Mouse (Mus musculus) lung, embryonic 14.5 days (tissue): ENCODE data around the gene Ercc6. TPM values are rescaled to one million over a fixed set of nuclear protein-coding genes. Genes with fewer than 3 reads are reported as not detected.

Experiments
- ATAC-seq: fragments of 200-750 bp; cut with Nextera tagmentation; 2 replicates; pipeline ENCODE4 v1.8.0; 2017; ENCODE audit warnings: mild to moderate bottlenecking, moderate TSS enrichment, moderate library complexity; ENCODE audit not compliant: insufficient read depth
- DNase-seq: peaks from one replicate; pipeline ENCODE4 v3.0.0-alpha.2; 2015
- H3K27ac ChIP-seq: fragments of 300-500 bp; sonication (generic); 2 replicates; pipeline ENCODE4 v1.5.1; 2014; ENCODE audit warnings: low read depth, mild to moderate bottlenecking, moderate library complexity
- H3K27me3 ChIP-seq: fragments of 300-500 bp; sonication (generic); 2 replicates; pipeline ENCODE4 v1.6.1; 2014; ENCODE audit warnings: low read length, control low read depth; ENCODE audit not compliant: insufficient read depth
- H3K36me3 ChIP-seq: fragments of 300-500 bp; sonication (generic); 2 replicates; pipeline ENCODE4 v1.6.1; 2014; ENCODE audit warnings: control low read depth; ENCODE audit not compliant: insufficient read depth
- H3K4me1 ChIP-seq: fragments of 300-500 bp; sonication (generic); 2 replicates; pipeline ENCODE4 v1.6.1; 2014; ENCODE audit warnings: antibody characterized with exemption, control low read depth; ENCODE audit not compliant: insufficient read depth
- H3K4me2 ChIP-seq: fragments of 300-500 bp; sonication (generic); 2 replicates; pipeline ENCODE4 v1.6.1; 2014; ENCODE audit warnings: mild to moderate bottlenecking
- H3K4me3 ChIP-seq: fragments of 300-500 bp; sonication (generic); 2 replicates; pipeline ENCODE4 v1.5.1; 2014; ENCODE audit warnings: low read depth, low read length
- H3K9ac ChIP-seq: fragments of 300-500 bp; sonication (generic); 2 replicates; pipeline ENCODE4 v1.6.1; 2014
- H3K9me3 ChIP-seq: fragments of 300-500 bp; sonication (generic); 2 replicates; pipeline ENCODE4 v1.6.1; 2016; ENCODE audit warnings: low read depth, low read length, control low read depth
- CTCF ChIP-seq: IDR thresholded peaks from 2 replicates; pipeline ENCODE4 v1.5.1; 2016; ENCODE audit warnings: antibody characterized with exemption, low read depth
- WGBS: fragments of 180-500 bp; shearing (Covaris S2); extraction: QIAGEN DNeasy Blood & Tissue Kit; methylation state at CpG from one replicate; pipeline ENCODE4 v1.1.7; 2014; 5-methylcytosine and 5-hydroxymethylcytosine counted together
- polyA plus RNA-seq: library from polyadenylated mRNA; unstranded; fragments of >200 nt; fragmentation: Nextera tagmentation; extraction: Ambion mirVana; gene quantifications from 2 replicates; pipeline ENCODE4 v1.2.1, GENCODE M21; 2014

The Ercc6 gene
- polyA plus RNA-seq, 1 experiment from 2014 or later, result 18.8 TPM

GRCm38 (mm10) chr14:32598437-32599219 is 85.3 kb downstream of the Ercc6 start:
- no peak overlapping the region for H3K4me2 ChIP-seq
- no peaks in the 10 kb centered on the region for H3K36me3 ChIP-seq
- H3K4me1 ChIP-seq, result no peaks in the 10 kb centered on the region
- H3K9me3 ChIP-seq, result no peaks in the 10 kb centered on the region
- peaks cover 79% of the 10 kb centered on the region for H3K27me3 ChIP-seq
- no peak for TF ChIP-seq CTCF
- H3K4me3 ChIP-seq, result no peak overlapping the region
- no peak overlapping the region for H3K27ac ChIP-seq
- ATAC-seq (no peak), DNase-seq (no peak)
- no peak overlapping the region for H3K9ac ChIP-seq
- WGBS, result 9% methylated on average over 23 of the region's 23 CpGs

- DNase-seq (peak; percentile 22), ATAC-seq (no peak)
- Histone ChIP-seq H3K4me3 (peak within 1 kb of the TSS; percentile 18), H3K36me3 (no peaks in the 10 kb centered on the region), H3K27ac (no peak within 1 kb of the TSS), H3K27me3 (peaks cover 83% of the 10 kb centered on the region), H3K4me2 (peak within 1 kb of the TSS; percentile 36), H3K4me1 (no peaks in the 10 kb centered on the region), H3K9ac (no peak within 1 kb of the TSS), H3K9me3 (no peaks in the 10 kb centered on the region)
- under 1% methylated on average over 53 of the region's 53 CpGs for WGBS
- no peak for TF ChIP-seq CTCF
These were observed 86.1 kb downstream of the Ercc6 start, which contains the start of gene Prrxl1 for GRCm38 (mm10) chr14:32599290-32600041. Gene Prrxl1, plus strand, starts transcription at chr14:32599407.

- Histone ChIP-seq H3K27ac (no peak overlapping the region), H3K9me3 (no peaks in the 10 kb centered on the region), H3K36me3 (no peaks in the 10 kb centered on the region), H3K4me2 (no peak overlapping the region), H3K4me3 (no peak overlapping the region), H3K27me3 (peaks cover 81% of the 10 kb centered on the region), H3K9ac (no peak overlapping the region), H3K4me1 (no peaks in the 10 kb centered on the region)
- no peak for DNase-seq
- no peak for ATAC-seq
- no peak for TF ChIP-seq CTCF
- 2% methylated on average over 16 of the region's 16 CpGs for WGBS
These were observed 86.8 kb downstream of the Ercc6 start for GRCm38 (mm10) chr14:32600110-32600509.

GRCm38 (mm10) chr14:32605508-32605907 is 92.2 kb downstream of the Ercc6 start:
- ATAC-seq, result no peak
- Histone ChIP-seq H3K4me2 (no peak overlapping the region), H3K9me3 (no peaks in the 10 kb centered on the region), H3K27ac (no peak overlapping the region), H3K4me1 (no peaks in the 10 kb centered on the region), H3K36me3 (no peaks in the 10 kb centered on the region), H3K27me3 (peaks cover 43% of the 10 kb centered on the region), H3K9ac (no peak overlapping the region), H3K4me3 (no peak overlapping the region)
- no peak for DNase-seq
- WGBS, result 48% methylated on average over 15 of the region's 15 CpGs
- no peak for TF ChIP-seq CTCF

GRCm38 (mm10) chr14:32606316-32606715 is 93.0 kb downstream of the Ercc6 start:
- DNase-seq (no peak), ATAC-seq (no peak)
- no peak for TF ChIP-seq CTCF
- Histone ChIP-seq H3K4me1 (no peaks in the 10 kb centered on the region), H3K9ac (no peak overlapping the region), H3K9me3 (no peaks in the 10 kb centered on the region), H3K27me3 (peaks cover 35% of the 10 kb centered on the region), H3K4me3 (no peak overlapping the region), H3K36me3 (no peaks in the 10 kb centered on the region), H3K27ac (no peak overlapping the region), H3K4me2 (no peak overlapping the region)
- WGBS, result 55% methylated on average over 8 of the region's 8 CpGs

- H3K4me1 ChIP-seq, result no peaks in the 10 kb centered on the region
- 0 out of 2 replicates have a peak, but pooled peaks cover 15% of the 10 kb centered on the region for H3K27me3 ChIP-seq
- ATAC-seq (peak; percentile 47; the same call in 1 of the 2 replicates), DNase-seq (peak; percentile 56)
- no peaks in the 10 kb centered on the region for H3K9me3 ChIP-seq
- 18% methylated on average over 3 of the region's 3 CpGs for WGBS
- H3K36me3 ChIP-seq, result no peaks in the 10 kb centered on the region
- TF ChIP-seq CTCF, result peak; percentile 76
- H3K9ac ChIP-seq, result no peak overlapping the region
- no peak overlapping the region for H3K27ac ChIP-seq
- H3K4me3 ChIP-seq, result no peak overlapping the region
- H3K4me2 ChIP-seq, result no peak overlapping the region
These were observed 96.1 kb downstream of the Ercc6 start for GRCm38 (mm10) chr14:32609392-32609791.

- no peak overlapping the region for H3K9ac ChIP-seq
- ATAC-seq (no peak), DNase-seq (no peak)
- H3K9me3 ChIP-seq, result no peaks in the 10 kb centered on the region
- no peaks in the 10 kb centered on the region for H3K27me3 ChIP-seq
- TF ChIP-seq CTCF, result no peak
- H3K4me3 ChIP-seq, result no peak overlapping the region
- H3K36me3 ChIP-seq, result no peaks in the 10 kb centered on the region
- no peak overlapping the region for H3K27ac ChIP-seq
- no peak overlapping the region for H3K4me2 ChIP-seq
- H3K4me1 ChIP-seq, result no peaks in the 10 kb centered on the region
- 91% methylated on average over 5 of the region's 5 CpGs for WGBS
These were observed 103.9 kb downstream of the Ercc6 start for GRCm38 (mm10) chr14:32617253-32617652.
